Mouse (Mus musculus) megakaryocyte progenitor cell, adult 5-6 weeks (primary cell): Measurements from ENCODE around the gene Socs4. TPM values are rescaled to one million over a fixed set of nuclear protein-coding genes. Genes with fewer than 3 reads are reported as not detected.

Experiments
- ATAC-seq: replicated peaks from 2 replicates; pipeline ENCODE4 v1.8.0; 2016; ENCODE audit warnings: mild to moderate bottlenecking, moderate TSS enrichment, inconsistent platforms; ENCODE audit not compliant: poor library complexity
- total RNA-seq, 2 experiments: library from RNA; stranded (forward) in 1 of 2; stranded (reverse) in 1 of 2; fragments of 157-497, 149-512 nt in 1 of 2; fragments of 200-1000 nt in 1 of 2; gene quantifications; 2 replicates each; pipeline versions ENCODE4 v1.2.3 to v1.2.4; 2015 to 2017

The Socs4 gene
- total RNA-seq (2015) (22.5 and 24.1 TPM in 2 replicates), total RNA-seq (2017) (16.1 and 34.4 TPM in 2 replicates)

DNA sequence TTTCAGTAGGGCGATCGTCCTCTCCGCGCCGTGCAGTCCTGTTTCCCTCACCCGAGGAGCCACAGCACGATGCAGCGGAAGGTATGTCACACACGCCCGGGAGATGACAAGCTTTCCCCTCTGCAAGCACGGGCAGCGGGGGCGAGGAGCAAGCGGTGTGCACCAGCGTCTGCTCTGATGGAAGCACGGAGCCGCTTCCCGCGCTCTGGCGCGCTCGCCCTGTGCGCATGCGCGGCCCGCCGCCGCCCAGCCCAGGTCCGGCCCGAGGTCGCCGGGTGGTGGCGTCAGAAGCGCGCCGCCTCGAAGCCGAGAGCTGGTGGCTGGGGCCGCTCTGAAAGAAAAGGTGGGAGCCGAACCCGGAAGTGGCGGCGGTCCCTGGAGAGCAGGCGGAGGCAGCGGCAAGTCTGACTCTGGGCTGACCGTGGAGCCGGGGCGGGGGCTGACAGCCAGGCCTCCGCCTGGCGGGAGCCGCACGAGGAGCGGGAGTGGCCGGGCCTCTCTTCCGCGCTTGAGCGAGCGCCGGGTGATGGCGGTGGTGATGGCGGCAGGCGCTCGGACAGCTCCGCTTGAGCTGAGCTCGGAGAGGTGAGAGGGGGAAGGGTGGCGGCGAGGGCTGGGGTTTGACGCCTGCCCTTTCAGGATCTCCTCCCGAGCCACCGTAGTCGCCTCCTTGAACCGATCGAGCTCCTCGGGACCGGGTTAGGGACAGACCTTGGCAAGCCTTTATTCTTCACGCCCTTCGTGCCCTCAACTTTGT, at the start of gene Socs4, which contains the start of gene Wdhd1:
Gene Socs4, plus strand, starts transcription at position 295 of the 757 bp plus-strand sequence.
Gene Wdhd1, minus strand, starts transcription at position 221 of the 757 bp plus-strand sequence.
- ATAC-seq = peak; percentile 84

DNA sequence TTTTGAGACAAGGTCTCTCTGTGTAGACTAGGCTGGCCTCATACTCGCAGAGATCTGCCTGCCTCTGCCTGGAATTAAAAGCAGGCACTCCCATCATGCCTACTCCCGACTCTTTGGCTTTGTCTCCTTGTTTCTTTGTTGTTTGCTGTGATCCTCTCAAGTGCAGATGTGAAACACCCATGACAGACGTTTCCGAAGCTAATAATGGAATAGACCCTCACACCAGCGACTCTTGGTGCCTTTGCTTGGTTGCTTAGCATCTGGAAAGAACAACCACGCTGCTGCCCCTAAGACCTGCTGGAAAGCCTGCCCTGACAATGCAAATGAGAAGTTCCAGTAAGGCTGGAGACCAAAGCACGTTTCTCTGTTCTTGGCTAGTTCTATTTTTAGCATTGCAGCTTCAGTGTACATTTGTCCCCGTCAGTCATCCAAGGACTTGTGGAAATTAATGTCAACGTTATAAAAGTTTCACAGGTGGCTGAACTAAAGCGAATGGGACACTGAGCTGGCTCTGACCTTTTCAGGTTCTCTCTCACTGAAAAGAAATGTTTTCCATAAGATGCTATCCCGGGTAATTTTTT, 46.8 kb upstream of the Socs4 start:
- no peak for ATAC-seq

DNA sequence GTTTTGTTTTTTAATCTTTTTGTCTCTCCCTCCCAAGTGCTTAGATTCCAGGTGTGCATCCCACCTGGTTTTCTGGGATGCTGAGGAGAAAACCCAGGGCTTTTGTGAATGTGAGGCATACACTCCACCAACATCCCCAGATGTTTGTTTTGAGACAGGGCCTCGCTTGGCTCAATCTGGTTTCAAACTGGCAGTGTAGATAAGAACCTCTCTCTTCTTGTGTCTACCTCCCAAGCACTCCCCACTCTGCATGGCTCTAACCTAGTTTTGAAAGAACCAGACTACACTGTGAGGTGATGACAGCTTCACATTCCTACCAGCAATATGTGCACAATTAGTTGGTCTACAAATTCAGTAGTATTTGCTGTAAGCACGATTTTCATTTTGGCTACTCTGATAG, 43.1 kb upstream of the Socs4 start:
- peak; percentile 91 for ATAC-seq

DNA sequence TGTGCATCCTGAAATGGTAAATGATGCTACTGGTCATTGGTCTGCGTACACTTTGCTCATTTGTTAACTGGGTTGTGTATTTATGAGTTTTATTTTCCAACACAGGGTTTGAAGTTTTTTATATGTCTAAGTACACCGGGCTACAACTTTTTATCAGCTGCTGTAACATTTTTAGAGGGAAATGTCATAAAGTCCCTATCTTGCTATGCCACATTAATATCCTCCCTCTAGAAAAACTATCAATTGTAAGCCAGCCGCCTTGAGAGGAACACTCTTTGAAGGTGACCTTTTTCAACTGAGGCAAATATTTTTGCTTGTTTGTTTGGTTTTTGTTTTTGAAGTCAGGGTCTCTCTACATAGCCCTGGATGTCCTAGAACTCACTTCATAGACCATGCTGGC, 42.7 kb upstream of the Socs4 start:
- peak; percentile 80 for ATAC-seq

DNA sequence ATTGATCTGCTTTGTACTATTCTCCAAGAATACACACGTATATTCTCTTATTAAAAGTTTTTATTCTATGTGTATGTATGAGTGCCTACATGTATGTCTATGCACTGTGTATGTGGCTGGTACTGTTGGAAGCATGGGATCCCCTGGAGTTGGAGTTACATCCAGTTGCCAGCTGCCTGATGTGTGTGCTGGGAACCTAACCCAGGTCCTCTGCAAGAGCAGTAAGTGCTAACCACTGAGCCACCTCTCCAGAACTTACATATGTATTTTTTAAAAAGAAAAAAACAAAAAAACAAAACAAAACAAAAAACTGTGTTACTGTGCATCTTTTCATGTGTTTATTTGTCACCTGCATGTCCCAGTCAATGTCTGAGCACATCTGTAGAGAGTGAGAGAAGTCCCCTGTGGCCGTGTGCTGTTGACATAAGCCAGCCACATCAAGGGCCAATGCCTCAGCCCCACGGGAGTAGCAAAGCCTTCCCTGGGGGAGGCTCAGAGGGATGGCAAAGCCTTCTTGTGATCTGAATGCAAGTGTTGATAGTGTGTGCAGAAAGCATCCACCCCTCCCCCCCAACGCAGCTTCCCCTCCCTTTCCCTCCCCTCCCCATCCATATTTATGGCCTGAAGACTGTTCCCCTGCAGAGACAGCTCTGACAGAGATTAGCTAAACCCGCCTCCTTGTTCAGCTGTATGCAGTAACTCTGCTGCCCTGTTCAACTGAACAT, 42.0 kb upstream of the Socs4 start:
- no peak for ATAC-seq

DNA sequence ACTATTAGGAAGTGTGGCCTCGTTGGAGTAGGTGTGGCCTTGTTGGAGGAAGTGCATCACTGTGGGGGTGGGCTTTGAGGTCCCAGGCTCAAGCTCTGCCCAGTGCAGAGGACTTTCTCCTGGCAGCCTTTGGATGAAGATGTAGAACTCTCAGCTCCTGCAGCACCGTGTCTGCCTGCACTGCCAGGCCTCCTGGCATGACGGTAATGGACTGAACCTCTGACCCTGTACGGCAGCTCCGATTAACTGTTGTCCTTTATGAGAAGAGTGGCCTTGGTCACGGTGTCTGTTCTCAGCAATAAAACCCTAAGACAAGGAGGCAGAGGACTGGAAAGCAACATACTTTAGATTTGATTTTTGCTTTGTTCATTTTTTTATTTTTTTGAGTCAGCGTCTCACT, 40.2 kb upstream of the Socs4 start:
- ATAC-seq = no peak

DNA sequence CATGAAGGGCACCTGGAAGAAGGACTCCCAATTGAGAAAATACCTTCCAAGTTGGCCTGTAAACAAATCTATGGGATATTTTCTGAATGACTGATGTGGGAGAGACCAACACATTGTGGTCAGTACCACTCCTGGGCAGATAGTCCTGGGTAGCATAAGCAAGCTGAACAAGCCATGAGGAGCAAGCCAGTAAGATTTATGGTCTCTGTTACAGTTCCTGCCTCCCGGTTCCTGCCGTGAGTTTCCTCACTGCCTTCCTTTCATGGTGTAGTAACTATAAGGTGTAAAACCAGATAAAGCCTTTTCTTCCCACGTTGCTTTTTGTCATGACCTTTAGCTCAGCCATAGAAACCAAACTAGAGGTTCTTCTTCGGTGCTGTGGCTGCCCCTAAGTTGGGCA, 39.4 kb upstream of the Socs4 start:
- no peak for ATAC-seq

DNA sequence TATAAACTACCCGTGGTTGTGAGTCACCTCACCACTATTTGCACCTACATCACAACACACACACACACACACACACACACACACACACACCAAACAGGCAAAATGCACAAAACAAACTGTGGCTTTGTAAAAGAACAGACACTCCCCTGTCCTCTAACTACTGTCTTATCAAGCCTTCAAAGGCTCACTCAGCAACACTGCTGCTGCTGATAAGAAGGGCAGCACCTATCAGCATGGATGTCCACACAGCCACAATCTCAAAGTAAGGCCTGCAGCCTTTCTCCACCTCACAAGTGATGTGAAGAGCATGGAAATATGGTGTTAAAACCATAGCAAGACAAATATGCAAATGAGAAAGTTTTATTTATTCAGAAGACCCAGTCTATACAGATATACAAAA, 36.1 kb upstream of the Socs4 start:
- ATAC-seq = peak; percentile 99

DNA sequence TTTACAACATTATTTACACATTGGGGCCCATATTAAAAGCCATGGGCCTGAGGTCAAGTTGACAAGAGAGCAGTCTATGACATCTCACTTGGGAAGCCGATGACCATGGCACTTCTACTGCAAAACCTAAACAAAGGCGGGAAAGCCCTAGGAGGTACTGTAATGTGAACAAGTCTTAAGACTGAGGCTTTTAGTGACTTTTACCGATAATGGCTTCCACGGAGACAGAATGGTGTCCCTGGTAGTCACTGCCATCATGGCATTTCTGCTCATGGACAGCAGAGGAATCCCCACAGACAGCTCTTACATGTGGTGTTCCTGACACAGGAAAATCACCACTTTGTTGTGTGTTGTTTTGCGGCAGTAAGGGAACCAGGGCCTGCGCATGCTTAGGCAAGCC, 35.7 kb upstream of the Socs4 start:
- ATAC-seq = 0 out of 2 replicates have a peak, but pooled peaks have one; percentile 3

DNA sequence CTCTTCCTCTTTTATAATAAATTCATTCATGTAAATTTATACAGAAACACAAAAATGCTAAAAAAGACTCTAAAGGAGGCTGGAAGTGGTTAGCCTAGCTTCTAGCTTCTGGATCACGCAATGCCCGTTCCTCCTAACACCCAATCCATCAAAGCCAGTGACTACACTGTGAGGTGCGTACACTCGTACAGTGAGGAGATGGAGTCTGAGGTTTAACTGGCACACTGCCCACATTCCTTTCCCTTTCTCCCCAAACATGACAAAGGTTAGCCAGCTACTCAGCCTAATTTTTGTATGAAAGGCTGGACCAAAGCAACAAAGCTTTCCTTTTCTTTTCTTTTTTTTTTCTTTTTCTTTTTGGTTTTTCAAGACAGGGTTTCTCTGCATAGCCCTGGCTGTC, 34.0 kb upstream of the Socs4 start:
- no peak for ATAC-seq

DNA sequence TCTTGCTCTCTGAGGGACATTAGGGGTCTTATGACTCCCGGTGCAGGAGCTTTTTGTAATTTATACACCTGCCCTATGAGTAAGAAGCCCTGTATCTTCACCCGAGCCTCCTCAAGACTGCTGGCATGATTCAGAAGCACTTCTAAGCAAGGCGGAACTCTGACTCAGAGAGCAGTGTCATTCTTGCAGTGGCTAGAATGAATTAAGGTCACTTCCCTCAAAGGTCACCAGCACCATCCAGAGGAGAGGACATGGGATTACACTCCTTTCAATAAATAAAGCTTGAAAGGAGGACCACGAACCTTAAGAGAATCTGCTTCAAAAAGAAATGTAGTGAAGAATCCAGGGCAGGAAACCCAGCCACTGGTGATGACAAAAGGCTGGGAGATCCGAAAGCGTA, 26.9 kb upstream of the Socs4 start:
- ATAC-seq = peak; percentile 60; the same call in 1 of the 2 replicates

DNA sequence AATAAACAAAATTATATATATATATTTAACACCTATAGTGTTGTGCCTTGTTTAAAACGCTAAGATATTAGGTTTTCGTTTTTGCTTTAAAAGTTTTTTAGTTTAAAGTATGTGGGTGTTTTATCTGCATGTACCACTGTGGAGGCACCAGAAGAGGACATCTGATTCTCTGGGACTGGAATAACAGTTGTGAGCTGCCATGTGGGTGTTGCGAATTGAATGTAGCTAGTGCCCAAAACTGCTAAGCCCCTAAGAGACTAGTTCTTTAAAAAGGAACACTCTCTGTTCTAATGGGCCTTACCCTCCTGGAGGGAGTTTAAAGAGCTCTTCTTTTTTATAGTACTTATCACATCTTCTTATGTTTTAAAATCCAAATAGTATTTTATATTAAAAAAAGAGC, 11.9 kb upstream of the Socs4 start:
- ATAC-seq = no peak

DNA sequence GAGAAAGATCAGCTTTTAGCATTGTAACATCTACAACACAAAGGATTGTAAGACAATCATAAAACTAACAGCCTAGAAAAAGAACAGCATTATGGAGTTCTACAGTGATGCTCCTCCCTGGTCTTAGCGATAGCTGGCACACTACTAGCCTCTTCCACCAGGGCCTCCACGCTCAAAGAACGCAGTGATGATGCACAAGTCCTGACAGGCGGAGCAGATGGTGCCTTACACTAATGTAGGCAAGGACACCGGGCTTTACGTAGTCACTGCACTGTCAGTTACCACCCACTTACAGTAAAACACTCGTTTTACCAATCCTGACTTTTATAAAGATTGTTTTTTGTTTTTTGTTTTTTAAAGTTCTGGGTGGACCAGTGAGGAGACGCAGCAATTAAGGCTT, 10.9 kb upstream of the Socs4 start:
- ATAC-seq = no peak

DNA sequence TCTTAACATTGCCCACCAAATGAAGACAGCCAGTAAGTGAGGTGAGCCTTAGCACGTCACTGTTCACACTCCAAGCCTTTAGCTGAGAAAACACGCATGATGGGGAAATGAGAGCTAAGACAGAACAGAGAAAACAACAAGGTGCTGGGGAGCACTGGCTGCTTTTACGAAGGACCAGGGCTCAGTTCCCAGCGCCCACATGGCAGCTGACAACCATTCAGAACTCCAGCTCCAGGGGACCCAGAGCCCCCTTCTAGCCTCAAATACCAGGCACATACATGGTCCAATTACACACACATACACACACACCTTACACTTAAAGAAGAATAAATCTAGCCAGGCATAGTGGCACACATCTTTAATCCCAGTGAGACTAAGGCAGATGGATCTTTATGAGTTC, 7.7 kb upstream of the Socs4 start:
- no peak for ATAC-seq

DNA sequence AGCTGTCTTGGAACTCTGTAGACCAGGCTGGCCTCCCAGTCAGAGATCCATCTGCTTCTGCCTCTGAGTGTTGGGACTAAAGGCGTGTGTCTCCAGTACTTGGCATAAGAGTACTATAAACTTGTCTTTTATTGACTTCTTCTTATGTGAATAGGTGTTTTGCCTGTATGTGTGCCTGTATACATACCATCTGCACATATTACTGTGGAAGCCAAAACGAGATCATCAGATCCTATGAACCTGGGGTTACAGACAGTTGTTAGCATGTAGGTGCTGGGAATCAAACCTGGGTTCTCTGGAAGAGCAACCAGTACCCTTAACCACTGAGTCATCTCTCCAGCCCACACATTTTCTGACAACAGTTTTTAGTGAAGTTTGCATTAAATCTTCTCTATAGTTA, 7.0 kb upstream of the Socs4 start:
- no peak for ATAC-seq

DNA sequence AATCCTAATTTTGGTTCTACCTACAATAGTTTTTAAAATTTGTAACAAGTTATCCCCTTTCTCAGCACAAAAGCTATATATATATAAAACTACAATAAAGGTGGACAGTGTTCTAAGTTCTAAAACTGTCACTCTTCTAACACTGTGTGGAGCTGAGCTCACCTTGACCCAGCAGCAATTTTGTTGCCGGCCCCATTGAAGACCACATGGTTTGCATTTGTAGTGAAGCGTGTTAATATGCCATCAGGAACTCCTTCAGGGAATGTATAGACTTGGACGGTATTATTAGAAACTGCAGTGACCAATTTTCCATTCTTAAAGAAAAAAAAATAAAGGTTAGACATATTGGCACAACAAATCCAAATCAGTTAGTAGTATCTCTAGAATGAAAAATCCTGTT, 3.0 kb upstream of the Socs4 start:
- no peak for ATAC-seq

DNA sequence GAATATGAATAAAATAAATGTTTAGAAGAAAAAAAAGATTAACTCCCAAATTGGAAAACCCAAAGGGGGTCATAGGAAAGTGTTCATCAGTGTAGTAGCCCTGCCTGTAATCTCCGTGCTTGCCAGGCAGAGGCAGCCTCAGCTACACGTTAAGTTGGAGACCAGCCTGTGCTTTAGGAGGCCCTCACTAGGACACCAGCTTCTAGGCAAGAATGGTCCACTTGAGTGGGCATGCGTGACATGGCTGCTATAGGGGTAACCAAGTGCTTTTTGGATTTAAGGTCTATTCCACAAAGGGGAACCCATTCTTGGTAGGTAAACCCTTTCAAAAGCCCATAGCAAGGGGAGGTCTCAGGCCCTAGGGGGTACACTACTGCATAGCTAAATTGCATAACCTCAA, 1.3 kb upstream of the Socs4 start:
- peak; percentile 26 for ATAC-seq

DNA sequence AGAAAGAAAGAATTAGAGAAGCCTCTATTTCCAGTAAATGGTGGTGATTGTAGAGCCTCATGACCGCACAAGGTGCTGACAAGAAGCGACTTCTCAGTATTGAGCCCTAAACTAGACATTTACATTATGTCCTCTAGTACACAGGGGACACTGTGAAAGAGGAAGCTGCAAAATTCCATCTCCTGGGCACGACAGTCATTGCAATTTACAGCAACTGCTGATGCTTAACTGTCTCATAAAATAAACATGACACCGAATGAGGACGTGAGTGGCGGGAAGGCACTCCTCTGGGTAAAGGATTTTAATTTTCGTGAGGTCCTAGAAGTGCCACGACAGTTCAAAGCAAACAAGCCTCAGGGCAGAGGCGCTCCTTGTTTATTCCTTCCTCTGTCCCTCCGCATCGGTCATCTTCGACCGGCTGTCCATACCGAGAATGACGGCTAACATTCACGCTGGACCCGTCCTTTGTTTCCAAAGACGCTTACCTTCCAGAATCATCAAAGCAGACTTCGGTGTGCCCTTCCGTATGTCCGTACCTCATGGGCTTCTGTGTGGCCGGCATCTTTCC, 611 bp upstream of the Socs4 start:
- ATAC-seq = peak; percentile 51

DNA sequence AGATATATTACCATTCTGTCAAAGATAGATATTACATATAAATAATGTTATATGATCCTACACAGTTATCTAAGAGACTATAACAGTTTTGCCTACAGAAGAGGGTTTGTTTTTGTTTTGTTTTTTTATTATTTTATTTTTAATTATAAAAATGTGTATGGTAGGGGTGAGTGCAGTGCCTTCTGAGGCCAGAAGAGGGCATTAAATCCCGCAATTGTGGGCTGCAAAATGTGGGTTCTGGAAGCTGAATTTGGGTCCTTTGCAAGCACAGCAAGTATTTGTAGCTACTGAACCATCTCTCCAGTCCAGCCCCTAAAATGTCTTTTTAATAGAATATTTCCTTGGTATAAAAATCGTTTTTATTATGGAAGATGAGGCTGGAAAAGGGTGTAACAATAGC, 2.3 kb downstream of the Socs4 start:
- ATAC-seq = no peak

DNA sequence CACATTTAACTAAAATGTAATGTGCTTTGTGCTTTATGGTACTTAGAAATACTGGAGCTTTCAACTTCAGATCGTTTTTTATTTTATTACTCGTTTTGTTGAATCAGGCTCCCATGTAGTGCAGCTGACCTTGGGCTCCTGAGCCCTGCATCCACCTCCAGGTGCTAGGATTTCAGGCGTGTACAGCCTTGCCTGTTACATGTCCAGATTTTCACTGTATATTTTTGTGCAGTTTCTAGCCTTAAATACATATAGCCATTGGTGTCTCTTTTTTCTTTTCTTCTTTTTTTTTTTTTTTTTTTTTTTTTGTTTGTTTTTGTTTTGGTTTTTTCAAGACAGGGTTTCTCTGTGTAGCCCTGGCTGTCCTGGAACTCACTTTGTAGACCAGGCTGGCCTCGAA, 4.8 kb downstream of the Socs4 start:
- ATAC-seq = no peak

DNA sequence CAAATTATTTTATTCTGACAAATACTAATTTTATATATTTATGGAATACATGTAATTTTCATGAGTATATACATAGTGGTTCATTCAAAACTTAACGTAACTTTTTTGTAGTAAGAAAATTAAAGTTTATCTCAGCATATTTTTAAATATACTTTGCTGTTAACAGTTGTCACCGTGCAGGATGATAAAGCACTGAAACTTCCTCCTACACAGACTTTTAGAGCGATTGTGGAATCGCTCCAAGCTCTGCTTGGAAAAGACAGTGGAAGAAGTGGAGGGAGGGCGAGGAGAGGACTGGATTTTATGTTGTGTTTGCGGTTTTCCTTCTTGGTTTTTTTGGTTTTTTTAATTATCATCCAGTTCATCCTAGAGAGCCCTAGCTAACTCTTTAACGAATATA, 6.8 kb downstream of the Socs4 start:
- no peak for ATAC-seq

DNA sequence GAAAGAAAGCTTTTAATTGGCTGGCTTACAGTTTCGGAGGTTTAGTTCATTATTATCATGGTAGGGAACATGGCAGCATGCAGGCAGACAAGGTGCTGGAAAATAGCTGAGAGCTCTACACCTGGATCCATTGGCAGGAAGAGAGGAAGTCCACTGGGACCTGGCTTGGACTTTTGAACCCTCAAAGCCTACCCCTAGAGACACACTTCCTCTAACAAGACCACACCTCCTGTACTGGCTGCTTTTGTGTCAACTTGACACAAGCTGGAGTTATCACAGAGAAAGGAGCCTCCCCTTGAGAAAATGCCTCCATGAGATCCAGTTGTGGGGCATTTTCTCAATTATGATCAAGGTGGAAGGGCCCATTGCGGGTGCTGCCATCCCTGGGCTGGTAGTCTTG, 8.5 kb downstream of the Socs4 start:
- peak; percentile 42; the same call in 1 of the 2 replicates for ATAC-seq
